Mouse (Mus musculus) liver (tissue): ENCODE data around the gene Psg26.
"Not testable (repeated sequence)": the region's sequence is repeated elsewhere in the genome, so short reads cannot be mapped to it uniquely, and the experiment has no call there.

ENCODE experiments used
- DNase-seq: peaks from one replicate; pipeline ENCODE4 v3.0.0-alpha.2; 2020; ENCODE audit warnings: mixed read lengths

Psg26 gene

GRCm38 (mm10) chr7:18484077-18484476 is at the start of gene Psg26:
Psg26 (minus strand) TSS chr7:18484177.
- no peak for DNase-seq

GRCm38 (mm10) chr7:18533420-18533819 is 49.4 kb upstream of the Psg26 start:
- no peak for DNase-seq

GRCm38 (mm10) chr7:18532169-18532568 is 48.2 kb upstream of the Psg26 start, which contains the start of gene Psg25:
Psg25 (minus strand) TSS chr7:18532269.
- DNase-seq, result no peak

GRCm38 (mm10) chr7:18524668-18525067 is 40.7 kb upstream of the Psg26 start:
- DNase-seq, result no peak

- not testable (repeated sequence) for DNase-seq
Measured at GRCm38 (mm10) chr7:18512848-18513247, 28.9 kb upstream of the Psg26 start.

GRCm38 (mm10) chr7:18512417-18512816 is 28.4 kb upstream of the Psg26 start:
- not testable (repeated sequence) for DNase-seq

GRCm38 (mm10) chr7:18511479-18511878 is 27.5 kb upstream of the Psg26 start:
- peak; percentile 11 for DNase-seq

- not testable (repeated sequence) for DNase-seq
Measured at GRCm38 (mm10) chr7:18431941-18432340, 52.0 kb downstream of the Psg26 start, which contains the start of gene Psg28. Psg28 (minus strand) TSS chr7:18432041.
